Mouse (Mus musculus): Measurements from ENCODE around the gene Npas3. TPM values are rescaled to one million over a fixed set of nuclear protein-coding genes. Genes with fewer than 3 reads are reported as not detected.
A peak's percentile ranks its signal among the peaks of the same experiment; 100 is the strongest.

The Npas3 gene
- total RNA-seq, 2 experiments from 2014 or later, result 1.3 to 2.8 TPM

- DNase-seq, result no peak
Measured at GRCm38 (mm10) chr12:53802381-53802780, 553.9 kb downstream of the Npas3 start.

- DNase-seq, result no peak
Measured at GRCm38 (mm10) chr12:53810081-53810480, 561.6 kb downstream of the Npas3 start.

GRCm38 (mm10) chr12:53814291-53814690 is 565.8 kb downstream of the Npas3 start:
- no peak for DNase-seq

- DNase-seq, result no peak
Measured at GRCm38 (mm10) chr12:53819982-53820381, 571.5 kb downstream of the Npas3 start.

- no peak for DNase-seq
Measured at GRCm38 (mm10) chr12:53822881-53823280, 574.4 kb downstream of the Npas3 start.

- no peak for DNase-seq
Measured at GRCm38 (mm10) chr12:53825251-53825650, 576.8 kb downstream of the Npas3 start.

- no peak for DNase-seq
Measured at GRCm38 (mm10) chr12:53825898-53826605, 577.6 kb downstream of the Npas3 start.

GRCm38 (mm10) chr12:53826812-53827211 is 578.3 kb downstream of the Npas3 start:
- DNase-seq, result no peak

- no peak for DNase-seq
Measured at GRCm38 (mm10) chr12:53832590-53832989, 584.1 kb downstream of the Npas3 start.

- no peak for DNase-seq
Measured at GRCm38 (mm10) chr12:53833348-53833747, 584.9 kb downstream of the Npas3 start.

- DNase-seq, result no peak
Measured at GRCm38 (mm10) chr12:53836031-53836790, 587.7 kb downstream of the Npas3 start.

- no peak for DNase-seq
Measured at GRCm38 (mm10) chr12:53837408-53837807, 588.9 kb downstream of the Npas3 start.

- DNase-seq, result peak in 1 of 2 experiments; percentile 41
Measured at GRCm38 (mm10) chr12:53838541-53838940, 590.1 kb downstream of the Npas3 start.

GRCm38 (mm10) chr12:53841928-53842671 is 593.6 kb downstream of the Npas3 start:
- DNase-seq, result peak; percentile 65 to 86

GRCm38 (mm10) chr12:53843626-53844025 is 595.1 kb downstream of the Npas3 start:
- no peak for DNase-seq

- DNase-seq, result no peak
Measured at GRCm38 (mm10) chr12:53846154-53846665, 597.7 kb downstream of the Npas3 start.

GRCm38 (mm10) chr12:53849263-53849662 is 600.8 kb downstream of the Npas3 start:
- DNase-seq, result no peak

GRCm38 (mm10) chr12:53852432-53852831 is 604.0 kb downstream of the Npas3 start:
- DNase-seq, result no peak

- no peak for DNase-seq
Measured at GRCm38 (mm10) chr12:53860176-53860575, 611.7 kb downstream of the Npas3 start.

- DNase-seq, result peak in 1 of 2 experiments; percentile 7
Measured at GRCm38 (mm10) chr12:53862281-53862680, 613.8 kb downstream of the Npas3 start.

- DNase-seq, result peak; percentile 74 to 77
Measured at GRCm38 (mm10) chr12:53864436-53865136, 616.1 kb downstream of the Npas3 start.

GRCm38 (mm10) chr12:53865691-53866090 is 617.2 kb downstream of the Npas3 start:
- DNase-seq, result no peak
